Mouse (Mus musculus): Measurements from ENCODE around the gene Tyrp1. TPM values are rescaled to one million over a fixed set of nuclear protein-coding genes. Genes with fewer than 3 reads are reported as not detected.

Gene Tyrp1
- total and polyA plus RNA-seq, 2 experiments from 2014 or later: 0.46 to 0.70 TPM

DNA sequence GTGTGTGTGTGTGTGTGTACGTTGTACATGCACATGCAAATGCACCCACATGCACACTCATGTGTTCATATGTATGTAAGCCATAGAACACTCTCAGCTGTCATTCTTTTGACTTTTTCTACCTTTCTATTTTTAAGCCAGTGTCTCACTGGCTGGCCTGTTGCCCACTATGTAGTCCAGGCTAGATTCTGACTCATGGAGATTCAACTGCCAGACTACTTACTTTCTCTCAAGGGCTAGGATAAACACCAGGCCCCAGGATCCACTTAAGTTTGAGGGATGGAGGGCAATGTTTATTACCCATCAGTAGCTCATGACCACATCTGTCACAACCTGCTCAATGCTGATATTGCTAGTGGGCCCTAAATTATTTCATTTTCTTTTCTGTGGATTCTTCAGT, 8.1 kb downstream of the Tyrp1 start:
- Histone ChIP-seq H3K27me3 (ENCODE audit: control insufficient read depth, insufficient read depth, low read length) (no peaks in the 10 kb centered on the region), H3K4me1 (ENCODE audit: control insufficient read depth, insufficient read depth) (no peaks in the 10 kb centered on the region), H3K4me2 (ENCODE audit: low read depth, low read length) (no peak overlapping the region), H3K9me3 (replicated peaks; ENCODE audit: control insufficient read depth, low read length) (no peaks in the 10 kb centered on the region), H3K4me3 (ENCODE audit: low read depth, low read length) (no peak overlapping the region), H3K9ac (replicated peaks; ENCODE audit: low read depth, low read length) (no peak overlapping the region), H3K27ac (ENCODE audit: low read depth) (no peak overlapping the region), H3K36me3 (replicated peaks; ENCODE audit: control insufficient read depth, insufficient read depth, low read length) (no peaks in the 10 kb centered on the region)
- TF ChIP-seq CTCF (IDR thresholded peaks at IDR 0.05; ENCODE audit: low read depth) (no peak), EP300 (IDR thresholded peaks at IDR 0.05; ENCODE audit: low read depth) (no peak)
- no peak for ATAC-seq (ENCODE audit: insufficient read depth, low read depth)
- WGBS: 71% methylated on average over 1 of the region's 1 CpGs
- no peak for DNase-seq (ENCODE audit: low spot score)

GRCm38 (mm10) chr4:80843752-80844151, 9.8 kb downstream of the Tyrp1 start:
- ATAC-seq (ENCODE audit: insufficient read depth, low read depth) (no peak), DNase-seq (ENCODE audit: low spot score) (no peak)
- H3K27ac ChIP-seq (ENCODE audit: low read depth): no peak overlapping the region
- no peaks in the 10 kb centered on the region for H3K4me1 ChIP-seq (ENCODE audit: control insufficient read depth, insufficient read depth)
- no peak overlapping the region for H3K4me2 ChIP-seq (ENCODE audit: low read depth, low read length)
- H3K27me3 ChIP-seq (ENCODE audit: control insufficient read depth, insufficient read depth, low read length): no peaks in the 10 kb centered on the region
- H3K9ac ChIP-seq (replicated peaks; ENCODE audit: low read depth, low read length): no peak overlapping the region
- no peaks in the 10 kb centered on the region for H3K36me3 ChIP-seq (replicated peaks; ENCODE audit: control insufficient read depth, insufficient read depth, low read length)
- no peaks in the 10 kb centered on the region for H3K9me3 ChIP-seq (replicated peaks; ENCODE audit: control insufficient read depth, low read length)
- TF ChIP-seq CTCF (IDR thresholded peaks at IDR 0.05; ENCODE audit: low read depth) (no peak), EP300 (IDR thresholded peaks at IDR 0.05; ENCODE audit: low read depth) (no peak)
- no peak overlapping the region for H3K4me3 ChIP-seq (ENCODE audit: low read depth, low read length)

- Histone ChIP-seq H3K9me3 (replicated peaks; ENCODE audit: control insufficient read depth, low read length) (no peaks in the 10 kb centered on the region), H3K36me3 (replicated peaks; ENCODE audit: control insufficient read depth, insufficient read depth, low read length) (no peaks in the 10 kb centered on the region), H3K27me3 (ENCODE audit: control insufficient read depth, insufficient read depth, low read length) (no peaks in the 10 kb centered on the region), H3K4me3 (ENCODE audit: low read depth, low read length) (no peak overlapping the region), H3K9ac (replicated peaks; ENCODE audit: low read depth, low read length) (no peak overlapping the region), H3K4me1 (ENCODE audit: control insufficient read depth, insufficient read depth) (no peaks in the 10 kb centered on the region), H3K27ac (ENCODE audit: low read depth) (no peak overlapping the region), H3K4me2 (ENCODE audit: low read depth, low read length) (no peak overlapping the region)
- ATAC-seq (ENCODE audit: insufficient read depth, low read depth): no peak
- WGBS: 60% methylated on average over 3 of the region's 3 CpGs
- no peak for DNase-seq (ENCODE audit: low spot score)
- TF ChIP-seq EP300 (IDR thresholded peaks at IDR 0.05; ENCODE audit: low read depth) (no peak), CTCF (IDR thresholded peaks at IDR 0.05; ENCODE audit: low read depth) (no peak)
Observed at GRCm38 (mm10) chr4:80846052-80846451, 12.1 kb downstream of the Tyrp1 start.

DNA sequence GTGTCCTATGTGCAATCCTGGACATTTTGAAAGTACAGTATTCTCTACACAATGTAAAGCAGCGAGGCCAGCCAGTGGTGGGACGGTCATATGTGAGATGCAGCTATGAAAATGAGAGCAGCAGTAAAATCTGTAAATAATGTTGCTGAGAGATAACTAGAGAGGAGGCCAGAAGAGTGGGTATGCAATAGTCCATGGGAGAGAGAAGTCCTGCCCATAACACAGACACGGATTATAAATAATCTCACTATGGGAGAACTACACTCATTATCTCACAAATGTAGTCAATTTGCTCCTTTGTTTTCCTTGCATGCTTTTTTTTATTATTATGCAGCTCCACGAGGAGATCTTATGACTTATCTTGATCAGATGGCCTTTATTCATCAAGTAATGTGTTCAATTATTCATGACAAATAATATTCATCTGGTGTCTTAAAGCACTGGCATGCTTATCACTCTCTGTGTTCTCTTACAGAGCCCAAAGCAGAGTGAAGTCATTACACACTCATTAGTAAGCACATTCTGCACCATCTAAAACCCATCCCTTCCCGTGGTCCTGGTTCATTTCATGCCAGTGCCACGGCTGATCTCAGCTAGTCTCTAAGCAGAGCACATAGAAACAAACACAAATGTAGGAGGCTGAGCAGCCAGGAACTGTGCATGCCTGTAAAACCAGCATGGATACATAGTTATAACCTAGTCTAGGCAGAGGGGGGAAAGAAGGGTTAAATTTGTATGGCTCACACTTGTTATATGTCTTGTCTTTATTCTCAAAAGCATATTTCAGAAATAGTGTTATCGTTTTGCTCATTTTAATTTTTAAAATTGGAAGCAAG, 18.9 kb downstream of the Tyrp1 start:
- no peak for TF ChIP-seq EP300 (IDR thresholded peaks at IDR 0.05; ENCODE audit: low read depth)
- TF ChIP-seq CTCF (IDR thresholded peaks at IDR 0.05; ENCODE audit: low read depth): no peak
- Histone ChIP-seq H3K36me3 (replicated peaks; ENCODE audit: control insufficient read depth, insufficient read depth, low read length) (no peaks in the 10 kb centered on the region), H3K4me3 (ENCODE audit: low read depth, low read length) (no peak overlapping the region), H3K27ac (ENCODE audit: low read depth) (no peak overlapping the region), H3K4me2 (ENCODE audit: low read depth, low read length) (no peak overlapping the region), H3K4me1 (ENCODE audit: control insufficient read depth, insufficient read depth) (no peaks in the 10 kb centered on the region), H3K27me3 (ENCODE audit: control insufficient read depth, insufficient read depth, low read length) (no peaks in the 10 kb centered on the region), H3K9me3 (replicated peaks; ENCODE audit: control insufficient read depth, low read length) (no peaks in the 10 kb centered on the region), H3K9ac (replicated peaks; ENCODE audit: low read depth, low read length) (no peak overlapping the region)
- WGBS: 65% methylated on average over 7 of the region's 7 CpGs
- ATAC-seq (ENCODE audit: insufficient read depth, low read depth) (no peak), DNase-seq (ENCODE audit: low spot score) (no peak)

DNA sequence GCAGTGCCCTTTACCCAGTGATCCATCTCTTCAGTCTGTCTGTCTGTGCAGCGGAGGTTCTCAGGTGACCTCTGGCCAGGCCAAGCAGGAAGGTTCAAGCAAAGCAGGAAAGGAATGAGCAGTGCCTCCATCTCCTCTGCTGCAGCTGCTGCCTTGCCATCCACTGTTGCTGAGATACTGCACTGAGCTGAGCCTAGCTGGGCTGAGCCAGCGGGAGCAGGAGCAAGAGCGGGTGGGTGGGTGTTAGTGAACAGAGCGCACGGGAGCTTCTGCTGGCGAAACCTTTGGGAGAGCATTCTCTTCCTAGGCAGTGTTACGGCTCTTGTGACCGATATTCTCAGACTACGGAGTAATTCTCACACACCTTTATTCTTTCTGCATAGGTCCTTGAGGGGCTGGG, 21.6 kb downstream of the Tyrp1 start:
- DNase-seq (ENCODE audit: low spot score) (no peak), ATAC-seq (ENCODE audit: insufficient read depth, low read depth) (no peak)
- 72% methylated on average over 9 of the region's 9 CpGs for WGBS
- Histone ChIP-seq H3K4me2 (ENCODE audit: low read depth, low read length) (no peak overlapping the region), H3K9me3 (replicated peaks; ENCODE audit: control insufficient read depth, low read length) (no peaks in the 10 kb centered on the region), H3K4me1 (ENCODE audit: control insufficient read depth, insufficient read depth) (no peaks in the 10 kb centered on the region), H3K36me3 (replicated peaks; ENCODE audit: control insufficient read depth, insufficient read depth, low read length) (no peaks in the 10 kb centered on the region), H3K4me3 (ENCODE audit: low read depth, low read length) (no peak overlapping the region), H3K9ac (replicated peaks; ENCODE audit: low read depth, low read length) (no peak overlapping the region), H3K27me3 (ENCODE audit: control insufficient read depth, insufficient read depth, low read length) (no peaks in the 10 kb centered on the region), H3K27ac (ENCODE audit: low read depth) (no peak overlapping the region)
- no peak for TF ChIP-seq EP300 (IDR thresholded peaks at IDR 0.05; ENCODE audit: low read depth)
- no peak for TF ChIP-seq CTCF (IDR thresholded peaks at IDR 0.05; ENCODE audit: low read depth)

GRCm38 (mm10) chr4:80862962-80863361, 29.0 kb downstream of the Tyrp1 start:
- H3K27me3 ChIP-seq (ENCODE audit: control insufficient read depth, insufficient read depth, low read length): no peaks in the 10 kb centered on the region
- H3K9me3 ChIP-seq (replicated peaks; ENCODE audit: control insufficient read depth, low read length): no peaks in the 10 kb centered on the region
- H3K4me3 ChIP-seq (ENCODE audit: low read depth, low read length): no peak overlapping the region
- DNase-seq (ENCODE audit: low spot score): no peak
- H3K4me2 ChIP-seq (ENCODE audit: low read depth, low read length): no peak overlapping the region
- TF ChIP-seq CTCF (IDR thresholded peaks at IDR 0.05; ENCODE audit: low read depth) (no peak), EP300 (IDR thresholded peaks at IDR 0.05; ENCODE audit: low read depth) (no peak)
- no peaks in the 10 kb centered on the region for H3K36me3 ChIP-seq (replicated peaks; ENCODE audit: control insufficient read depth, insufficient read depth, low read length)
- WGBS: 88% methylated on average over 9 of the region's 9 CpGs
- H3K27ac ChIP-seq (ENCODE audit: low read depth): no peak overlapping the region
- H3K4me1 ChIP-seq (ENCODE audit: control insufficient read depth, insufficient read depth): no peaks in the 10 kb centered on the region
- ATAC-seq (ENCODE audit: insufficient read depth, low read depth): no peak
- no peak overlapping the region for H3K9ac ChIP-seq (replicated peaks; ENCODE audit: low read depth, low read length)
